ENCODE assay signal across 10 mouse cellular contexts in genomic region chr7:28546649-28547048, GRCm38 (mm10). TPM values are rescaled to one million over a fixed set of nuclear protein-coding genes. Genes with fewer than 3 reads are reported as not detected.
DNase-seq lines count a peak whose midpoint lies in the region; ATAC-seq and TF ChIP-seq lines count a peak whose summit lies in the region.
"Had no signal": no experiment of that assay in that cellular context is flagged by ENCODE, and none has a peak within 500 bp of the region (broad histone marks: within the 10 kb centered on the region; RNA-seq: fewer than 3 reads in every experiment).

No protein-coding gene starts in this region.

- no peak for DNase-seq in heart, adult 8-10 months (ENCODE audit: low spot score)
- DNase-seq in liver, postnatal 0 days: no peak
- no peak for DNase-seq in frontal cortex, postnatal 25 days (ENCODE audit: low spot score in 2 of 2)
- DNase-seq in right cerebral cortex, postnatal 25 days: no peak
- no peak for DNase-seq in adrenal gland, adult 18-20 months (ENCODE audit: low spot score in 2 of 2)
- DNase-seq: thymus, postnatal 14 days had no signal

- H3K36me3 ChIP-seq in heart, embryonic 13.5 days: no peaks in the 10 kb centered on the region
- no peaks in the 10 kb centered on the region for H3K36me3 ChIP-seq in ES-Bruce4 (ENCODE audit: control insufficient read depth, insufficient read depth, low read length, poor library complexity, severe bottlenecking)
- H3K36me3 ChIP-seq in liver, postnatal 0 days (replicated peaks; ENCODE audit: insufficient read depth, low read length): no peaks in the 10 kb centered on the region

- H3K27me3 ChIP-seq in heart, embryonic 13.5 days (replicated peaks): peaks cover 64% of the 10 kb centered on the region
- no peaks in the 10 kb centered on the region for H3K27me3 ChIP-seq in ES-Bruce4 (ENCODE audit: control insufficient read depth, insufficient read depth, low read length, poor library complexity, severe bottlenecking)
- peaks cover 28% of the 10 kb centered on the region for H3K27me3 ChIP-seq in liver, postnatal 0 days (ENCODE audit: insufficient read depth, low read length)

- H3K4me2 ChIP-seq in heart, embryonic 13.5 days: peak overlapping the region; percentile 62
- peak overlapping the region; percentile 43 for H3K4me2 ChIP-seq in liver, postnatal 0 days (ENCODE audit: low read depth, low read length)

- no peak overlapping the region for H3K27ac ChIP-seq in heart, embryonic 13.5 days (replicated peaks)
- no peak overlapping the region for H3K27ac ChIP-seq in ES-Bruce4 (ENCODE audit: insufficient read depth, low read length)
- no peak overlapping the region for H3K27ac ChIP-seq in liver, postnatal 0 days (ENCODE audit: low read depth)

- peak overlapping the region; percentile 54; the same call in 1 of the 2 replicates for H3K9ac ChIP-seq in heart, embryonic 13.5 days
- H3K9ac ChIP-seq in ES-Bruce4 (ENCODE audit: low read depth, poor library complexity, severe bottlenecking): peak overlapping the region; percentile 46
- H3K9ac ChIP-seq in liver, postnatal 0 days (replicated peaks): no peak overlapping the region

- no peak for TF ChIP-seq POLR2A in ES-Bruce4 (IDR thresholded peaks at IDR 0.05; ENCODE audit: insufficient read depth, low read length)

- no peak for TF ChIP-seq CTCF in ES-Bruce4 (IDR thresholded peaks at IDR 0.05; ENCODE audit: low read depth, low read length)
- no peak for TF ChIP-seq CTCF in liver, postnatal 0 days (IDR thresholded peaks at IDR 0.05; ENCODE audit: low read depth)

- ATAC-seq in heart, embryonic 13.5 days (ENCODE audit: extremely low read depth, insufficient number of reproducible peaks, low FRiP score, low TSS enrichment): no peak
- 0 out of 2 replicates have a peak, but pooled peaks have one; percentile 6 for ATAC-seq in granulocyte monocyte progenitor cell, adult 5-6 weeks (replicated peaks; ENCODE audit: poor library complexity, severe bottlenecking)
- no peak for ATAC-seq in liver, postnatal 0 days

- H3K4me1 ChIP-seq in heart, embryonic 13.5 days: peaks cover 18% of the 10 kb centered on the region
- peaks cover 3% of the 10 kb centered on the region for H3K4me1 ChIP-seq in ES-Bruce4 (ENCODE audit: control insufficient read depth, insufficient read depth, low read length)
- H3K4me1 ChIP-seq in liver, postnatal 0 days (ENCODE audit: insufficient read depth): peaks cover 3% of the 10 kb centered on the region; the same call in 1 of the 2 replicates

- no peaks in the 10 kb centered on the region for H3K9me3 ChIP-seq in heart, embryonic 13.5 days
- no peaks in the 10 kb centered on the region for H3K9me3 ChIP-seq in ES-Bruce4 (replicated peaks; ENCODE audit: control insufficient read depth, insufficient read depth, low read length, poor library complexity, severe bottlenecking)
- no peaks in the 10 kb centered on the region for H3K9me3 ChIP-seq in liver, postnatal 0 days (ENCODE audit: low read length)

- TF ChIP-seq EP300 in ES-Bruce4 (IDR thresholded peaks at IDR 0.05; ENCODE audit: insufficient read depth, low read depth, low read length): no peak
- TF ChIP-seq EP300 in liver, postnatal 0 days (IDR thresholded peaks at IDR 0.05; ENCODE audit: low read depth): no peak

- WGBS in heart, embryonic 13.5 days: 2% methylated on average over 22 of the region's 22 CpGs
- WGBS in liver, postnatal 0 days (ENCODE audit: insufficient replicate concordance): 3% methylated on average over 19 of the region's 22 CpGs

- H3K4me3 ChIP-seq in heart, embryonic 13.5 days: peak overlapping the region; percentile 40
- H3K4me3 ChIP-seq in ES-Bruce4 (ENCODE audit: low read depth, low read length): peak overlapping the region; percentile 48
- H3K4me3 ChIP-seq in liver, postnatal 0 days (ENCODE audit: low read depth, low read length): no peak overlapping the region

RNA-seq across cellular contexts. Expression of gene Nccrp1, which starts 0.4 kb away (rescaled TPM):
- polyA plus RNA-seq in heart, embryonic 13.5 days (2015; fragmentation: Nextera tagmentation; extraction: Ambion mirVana): not detected in 2 replicates
- not detected for total RNA-seq in heart, adult 8-10 months (2022)
- 4.5 and 6.4 TPM in 2 replicates for polyA plus RNA-seq in ES-Bruce4 (2011; ENCODE audit: insufficient read depth, insufficient read length, low read depth, missing spikeins)
- not detected in 2 replicates for total RNA-seq in granulocyte monocyte progenitor cell, adult 5-6 weeks (2014; fragmentation: Nextera tagmentation)
- total RNA-seq in granulocyte monocyte progenitor cell, adult 5-6 weeks (2017): not detected in 2 replicates
- polyA plus RNA-seq in liver, postnatal 0 days (2015; fragmentation: Nextera tagmentation; extraction: Ambion mirVana): not detected in 2 replicates
- not detected for total RNA-seq in adrenal gland, adult 18-20 months (2021)

RNA-seq across cellular contexts. Expression of gene Sycn, which starts 6.0 kb away (rescaled TPM):
- not detected in 2 replicates for polyA plus RNA-seq in heart, embryonic 13.5 days (2015; fragmentation: Nextera tagmentation; extraction: Ambion mirVana)
- total RNA-seq in heart, adult 8-10 months (2022): not detected
- not detected in 2 replicates for polyA plus RNA-seq in ES-Bruce4 (2011; ENCODE audit: insufficient read depth, insufficient read length, low read depth, missing spikeins)
- total RNA-seq in granulocyte monocyte progenitor cell, adult 5-6 weeks (2014; fragmentation: Nextera tagmentation): not detected in 2 replicates
- not detected in 2 replicates for total RNA-seq in granulocyte monocyte progenitor cell, adult 5-6 weeks (2017)
- 1.3 and 7.7 TPM in 2 replicates for polyA plus RNA-seq in liver, postnatal 0 days (2015; fragmentation: Nextera tagmentation; extraction: Ambion mirVana)
- not detected for total RNA-seq in adrenal gland, adult 18-20 months (2021)

RNA-seq across cellular contexts. Expression of gene Ifnl3, which starts 24.0 kb away (rescaled TPM):
- not detected in 2 replicates for polyA plus RNA-seq in heart, embryonic 13.5 days (2015; fragmentation: Nextera tagmentation; extraction: Ambion mirVana)
- not detected for total RNA-seq in heart, adult 8-10 months (2022)
- polyA plus RNA-seq in ES-Bruce4 (2011; ENCODE audit: insufficient read depth, insufficient read length, low read depth, missing spikeins): not detected in 2 replicates
- total RNA-seq in granulocyte monocyte progenitor cell, adult 5-6 weeks (2014; fragmentation: Nextera tagmentation): not detected in 2 replicates
- not detected in 2 replicates for total RNA-seq in granulocyte monocyte progenitor cell, adult 5-6 weeks (2017)
- not detected in 2 replicates for polyA plus RNA-seq in liver, postnatal 0 days (2015; fragmentation: Nextera tagmentation; extraction: Ambion mirVana)
- total RNA-seq in adrenal gland, adult 18-20 months (2021): not detected
- polyA plus RNA-seq: gonadal fat pad, adult 2 months had no signal

RNA-seq across cellular contexts. Expression of gene Ifnl2, which starts 36.4 kb away (rescaled TPM):
- polyA plus RNA-seq in heart, embryonic 13.5 days (2015; fragmentation: Nextera tagmentation; extraction: Ambion mirVana): not detected in 2 replicates
- not detected for total RNA-seq in heart, adult 8-10 months (2022)
- polyA plus RNA-seq in ES-Bruce4 (2011; ENCODE audit: insufficient read depth, insufficient read length, low read depth, missing spikeins): not detected in 2 replicates
- not detected in 2 replicates for total RNA-seq in granulocyte monocyte progenitor cell, adult 5-6 weeks (2014; fragmentation: Nextera tagmentation)
- total RNA-seq in granulocyte monocyte progenitor cell, adult 5-6 weeks (2017): not detected in 2 replicates
- polyA plus RNA-seq in liver, postnatal 0 days (2015; fragmentation: Nextera tagmentation; extraction: Ambion mirVana): not detected in 2 replicates
- total RNA-seq in adrenal gland, adult 18-20 months (2021): not detected
- polyA plus RNA-seq: gonadal fat pad, adult 2 months had no signal

RNA-seq across cellular contexts. Expression of gene Samd4b, which starts 51.3 kb away (rescaled TPM):
- polyA plus RNA-seq in heart, embryonic 13.5 days (2015; fragmentation: Nextera tagmentation; extraction: Ambion mirVana): 18.7 and 23.3 TPM in 2 replicates
- 10 to 100 TPM; 19.4 to 23.4 (median 21.5) TPM for total RNA-seq in heart, adult 8-10 months (2022)
- polyA plus RNA-seq in ES-Bruce4 (2011; ENCODE audit: insufficient read depth, insufficient read length, low read depth, missing spikeins): 86.0 and 94.1 TPM in 2 replicates
- total RNA-seq in granulocyte monocyte progenitor cell, adult 5-6 weeks (2014; fragmentation: Nextera tagmentation): 17.5 and 25.0 TPM in 2 replicates
- total RNA-seq in granulocyte monocyte progenitor cell, adult 5-6 weeks (2017): 3.4 and 3.9 TPM in 2 replicates
- polyA plus RNA-seq in liver, postnatal 0 days (2015; fragmentation: Nextera tagmentation; extraction: Ambion mirVana): 3.5 and 4.3 TPM in 2 replicates
- total RNA-seq in adrenal gland, adult 18-20 months (2021): 10 to 100 TPM; 67.9 to 72.7 TPM
